Mouse (Mus musculus) T-helper 2 cell (primary cell): Measurements from ENCODE around the gene Ms4a4d.
"Not testable (repeated sequence)": the region's sequence is repeated elsewhere in the genome, so short reads cannot be mapped to it uniquely, and the experiment has no call there.

ENCODE experiments used
- in situ Hi-C: fragments of 300-600 bp; cut with MboI, MseI; formaldehyde crosslinking; loops from one replicate; pipeline ENCODE4 v1.15.1; 2025; ENCODE audit warnings: high pct_unique_total_duplicates

The Ms4a4d gene

DNA sequence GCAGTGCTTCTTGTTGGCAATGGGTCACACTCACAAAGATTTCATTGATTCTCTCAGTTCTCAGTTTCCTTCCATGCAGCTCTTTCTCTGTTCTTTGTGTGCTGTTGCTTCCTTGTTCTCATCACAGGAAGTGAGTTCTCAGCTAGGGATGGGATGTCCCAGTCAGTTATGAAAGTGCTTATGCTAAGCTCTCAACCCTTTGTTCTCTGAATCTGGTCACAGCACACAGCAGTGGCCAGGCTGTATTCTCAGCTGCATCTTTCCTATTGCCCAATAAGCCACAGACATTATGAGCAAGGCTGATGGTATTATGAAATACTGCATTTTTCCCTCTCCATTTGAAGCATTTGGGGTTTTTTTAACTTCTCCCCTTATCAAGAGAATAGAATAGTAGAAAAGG is 23.0 kb downstream of the Ms4a4d start:
- in situ Hi-C loops = not testable (repeated sequence)

DNA sequence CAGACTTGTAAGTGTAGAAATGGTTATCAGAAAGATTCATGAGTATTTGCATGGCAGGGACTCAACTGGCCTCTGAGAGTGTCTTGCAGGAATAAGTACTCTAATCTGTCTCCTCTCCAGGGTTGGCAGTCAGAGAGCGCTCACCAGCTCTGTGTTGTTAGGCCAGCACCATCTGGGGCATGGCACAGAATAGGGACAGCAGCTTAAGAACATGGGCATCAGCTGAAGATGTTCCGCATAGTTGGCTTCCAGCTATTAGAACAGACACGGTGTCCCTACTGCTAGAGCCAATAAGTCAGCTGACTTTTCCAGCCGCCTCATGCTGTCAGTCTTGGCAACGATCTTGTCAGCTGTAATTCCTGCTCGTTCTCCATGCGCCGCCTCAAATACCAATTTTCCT is 38.4 kb downstream of the Ms4a4d start:
- in situ Hi-C loops = no loop called here

DNA sequence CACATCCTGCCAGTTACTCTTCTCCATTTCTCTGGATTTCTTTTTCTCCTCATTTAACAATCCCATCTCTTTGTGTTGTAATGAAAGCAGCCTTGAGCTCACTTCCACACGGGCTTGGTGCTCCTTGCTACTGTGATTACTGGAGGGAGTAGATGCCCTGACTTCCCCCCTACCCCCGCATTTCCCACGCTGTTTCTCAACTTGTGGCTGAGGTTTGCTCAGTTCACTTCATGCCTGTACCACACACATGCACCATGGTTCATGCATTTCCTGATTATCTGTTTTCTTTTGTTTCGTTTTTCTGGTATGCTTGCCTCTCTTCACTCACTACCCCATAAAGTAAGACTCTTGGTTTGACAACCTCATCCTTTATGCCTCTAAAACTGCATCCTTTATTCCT is 52.6 kb downstream of the Ms4a4d start:
- in situ Hi-C loops = no loop called here

DNA sequence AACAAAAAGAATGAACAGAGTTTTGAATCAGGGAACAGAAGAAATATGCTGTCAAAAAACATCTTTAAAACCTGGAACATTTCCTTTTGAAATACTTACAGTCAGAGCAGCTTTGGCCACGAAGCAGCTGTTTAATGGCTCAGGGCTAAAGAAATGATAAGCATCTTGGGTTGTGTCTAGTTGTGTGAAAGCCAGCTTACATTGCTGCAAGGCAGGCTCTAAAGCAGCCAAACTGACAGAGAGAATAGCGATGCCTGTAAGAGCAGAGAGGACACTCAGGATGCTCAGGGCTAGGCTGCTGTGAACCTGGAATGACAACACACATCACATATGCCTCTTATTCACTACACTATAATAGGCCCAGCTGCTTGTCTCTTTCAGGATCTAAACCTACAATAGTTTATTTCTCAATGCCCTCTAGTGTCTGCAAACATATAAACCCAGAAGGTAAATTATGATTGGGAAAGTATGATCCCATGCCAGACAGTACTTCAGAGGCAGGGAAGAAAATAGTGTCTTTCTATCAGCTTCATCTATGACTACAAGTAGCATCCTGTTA is 53.4 kb downstream of the Ms4a4d start:
- in situ Hi-C loops = no loop called here

DNA sequence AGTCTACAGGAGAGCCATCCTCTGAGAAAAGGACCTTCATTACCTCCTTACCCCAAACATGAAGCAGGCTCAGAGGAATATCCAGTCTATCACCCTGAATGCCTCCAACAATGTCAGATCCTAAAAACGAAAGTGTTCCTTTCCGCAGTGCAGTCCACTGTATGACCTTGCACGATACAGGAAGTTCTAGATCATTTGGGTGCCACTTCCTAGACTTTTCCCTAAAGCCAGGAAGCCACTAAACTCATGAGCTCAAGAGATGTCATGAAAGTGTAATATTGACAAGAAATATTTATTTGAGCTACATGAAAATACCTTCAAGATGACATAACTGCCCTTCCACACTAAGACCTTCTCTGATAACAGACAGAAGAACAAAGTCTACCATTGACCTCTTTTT is 64.7 kb downstream of the Ms4a4d start:
- in situ Hi-C loops = no loop called here

DNA sequence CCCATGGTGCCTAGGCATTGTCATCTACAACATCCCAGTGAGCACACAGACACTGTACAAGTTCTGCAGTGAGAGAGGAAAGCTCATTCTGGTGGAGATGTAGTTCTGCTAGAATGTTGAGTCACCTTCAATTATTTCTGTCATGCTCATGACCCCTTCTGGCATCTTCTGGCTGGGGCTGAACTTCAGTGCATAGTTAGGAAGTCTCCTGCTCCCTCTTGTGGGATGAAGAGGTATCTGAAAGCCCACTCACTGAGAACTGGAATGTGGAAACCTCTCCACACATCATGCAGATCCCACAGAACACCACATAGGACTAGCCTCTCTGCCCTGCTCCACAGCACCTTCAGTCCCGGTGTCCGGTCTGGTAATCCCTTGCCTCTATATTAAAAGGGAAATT is 65.4 kb downstream of the Ms4a4d start:
- in situ Hi-C loops = no loop called here

DNA sequence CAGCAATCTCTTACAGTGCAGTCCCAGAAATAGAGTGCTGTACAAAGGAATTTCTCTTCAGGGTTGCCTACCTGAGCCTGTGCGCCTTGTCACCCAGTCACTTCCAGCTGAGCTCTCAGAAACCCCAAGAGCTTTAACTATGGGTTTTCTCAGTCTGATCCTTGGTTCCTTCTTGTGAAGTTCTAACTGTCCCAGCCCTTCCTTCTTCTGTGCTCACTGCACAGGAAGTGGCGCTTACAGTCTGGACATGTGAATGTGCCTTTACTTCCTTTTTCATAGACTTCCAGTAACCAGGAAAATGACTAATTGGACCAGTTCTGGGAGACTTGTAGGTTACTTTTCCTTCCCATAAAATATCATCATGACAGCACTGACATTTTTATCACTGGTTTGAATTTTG is 68.0 kb downstream of the Ms4a4d start, which contains the start of gene Ms4a6d:
Gene Ms4a6d (minus strand): TSS at position 247 of the 400 bp plus-strand sequence.
- in situ Hi-C loops = loop anchor here (5.0 kb wide), 2 partner anchors 163 to 252 kb away; no protein-coding TSS in a partner anchor
